Mouse (Mus musculus) heart, adult 2 months (tissue): Measurements from ENCODE around the gene Gm20388. TPM values are rescaled to one million over a fixed set of nuclear protein-coding genes. Genes with fewer than 3 reads are reported as not detected.
A peak's percentile ranks its signal among the peaks of the same experiment; 100 is the strongest.

Experiments used
- DNase-seq, 2 experiments: peaks; one replicate each; pipeline ENCODE4 v3.0.0; 2021
- H3K27ac ChIP-seq: fragments of 200-600 bp; 2 replicates; pipeline ENCODE4 v1.8.1; 2022
- H3K27me3 ChIP-seq: fragments of 200-500 bp; 2 replicates; pipeline ENCODE4 v1.6.1; 2012; ENCODE audit warnings: mild to moderate bottlenecking, low read length, inconsistent platforms, mixed read lengths; ENCODE audit not compliant: control insufficient read depth, insufficient read depth
- H3K36me3 ChIP-seq: fragments of 200-500 bp; 2 replicates; pipeline ENCODE4 v1.6.1; 2012; ENCODE audit warnings: low read length, inconsistent platforms; ENCODE audit not compliant: control insufficient read depth, insufficient read depth
- H3K4me1 ChIP-seq: fragments of 200-500 bp; 2 replicates; pipeline ENCODE4 v1.6.1; 2011; ENCODE audit warnings: low read length; ENCODE audit not compliant: control insufficient read depth, insufficient read depth
- H3K4me3 ChIP-seq: fragments of 200-600 bp; 2 replicates; pipeline ENCODE4 v1.8.1; 2022
- H3K79me2 ChIP-seq: fragments of 200-500 bp; replicated peaks from 2 replicates; pipeline ENCODE4 v1.6.1; 2012; ENCODE audit warnings: mild to moderate bottlenecking, inconsistent platforms, low read length, moderate library complexity, mixed read lengths; ENCODE audit not compliant: control insufficient read depth, insufficient read depth
- H3K9ac ChIP-seq: fragments of 200-500 bp; 2 replicates; pipeline ENCODE4 v1.6.1; 2012; ENCODE audit warnings: low read depth, mild to moderate bottlenecking, control low read depth, inconsistent platforms, low read length, mixed read lengths
- CTCF ChIP-seq: fragments of 200-600 bp; IDR thresholded peaks from 2 replicates; pipeline ENCODE4 v1.8.1; 2022; ENCODE audit warnings: antibody characterized with exemption, mild to moderate bottlenecking, moderate library complexity
- EP300 ChIP-seq: fragments of 200-500 bp; IDR thresholded peaks from 2 replicates; pipeline ENCODE4 v1.6.1; 2011; ENCODE audit warnings: low read depth, low read length, control low read depth; ENCODE audit not compliant: insufficient read depth
- POLR2A ChIP-seq: fragments of 200-500 bp; IDR thresholded peaks from 2 replicates; pipeline ENCODE4 v1.6.1; 2011; ENCODE audit warnings: mild to moderate bottlenecking, low read depth, low read length, control low read depth; ENCODE audit not compliant: insufficient read depth
- WGBS: fragments of 180-500 bp; shearing (Covaris S2); methylation state at CpG from one replicate; pipeline ENCODE4 v1.1.7; 2018; 5-methylcytosine and 5-hydroxymethylcytosine counted together
- intact Hi-C: fragments of 180-260 bp; cut with DNase I; formaldehyde crosslinking; loops from one replicate; pipeline ENCODE4 v1.15.1; 2025
- polyA plus RNA-seq: library from polyadenylated mRNA; depleted of rRNA; stranded (reverse); fragments of >200 nt; gene quantifications from 2 replicates; pipeline ENCODE4 v1.2.3, GENCODE M21; 2012
- total RNA-seq, 2 experiments: library from RNA; stranded (reverse); gene quantifications; 2 replicates each; pipeline ENCODE4 v1.2.3; 2021

Gm20388 gene
- total and polyA plus RNA-seq, 3 experiments, result 1.8 to 32.3 TPM; not detected in 1

DNA sequence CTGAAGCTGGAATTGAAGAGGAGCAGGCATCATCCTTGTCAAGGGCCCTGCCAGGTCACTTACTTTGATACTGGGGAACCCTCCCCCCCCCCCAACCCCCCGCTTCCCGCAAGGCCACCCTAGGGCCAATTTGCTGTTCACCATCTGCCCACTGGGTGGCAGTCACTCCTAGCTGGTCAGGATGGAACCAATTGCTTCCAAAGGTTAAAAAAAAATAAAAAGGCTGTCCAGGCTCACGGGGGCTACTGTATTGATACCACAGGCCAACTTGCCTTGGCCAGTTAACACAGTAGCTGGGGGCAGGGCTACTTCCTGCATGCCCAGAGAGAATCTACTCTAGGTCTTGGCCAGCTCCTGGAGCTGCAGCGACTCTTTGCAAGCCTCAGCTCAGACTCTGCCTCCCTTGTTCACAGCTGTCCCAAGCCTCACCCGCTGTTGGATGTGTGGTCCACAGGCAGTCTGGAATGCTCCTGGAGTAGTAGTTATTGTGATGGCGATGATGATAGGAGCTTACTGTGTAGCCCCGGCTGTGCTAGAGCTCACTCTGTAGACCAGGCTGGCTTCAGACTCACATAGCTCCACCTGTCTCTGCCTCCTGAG, 2707.4 kb downstream of the Gm20388 start:
- 32% methylated on average over 5 of the region's 7 CpGs for WGBS
- TF ChIP-seq POLR2A, result no peak
- TF ChIP-seq EP300, result peak; percentile 91
- TF ChIP-seq CTCF, result peak; percentile 74
- intact Hi-C loops, result loop anchor here (1.0 to 5.0 kb wide), 3 partner anchors 60 to 212 kb away; no protein-coding TSS in a partner anchor

DNA sequence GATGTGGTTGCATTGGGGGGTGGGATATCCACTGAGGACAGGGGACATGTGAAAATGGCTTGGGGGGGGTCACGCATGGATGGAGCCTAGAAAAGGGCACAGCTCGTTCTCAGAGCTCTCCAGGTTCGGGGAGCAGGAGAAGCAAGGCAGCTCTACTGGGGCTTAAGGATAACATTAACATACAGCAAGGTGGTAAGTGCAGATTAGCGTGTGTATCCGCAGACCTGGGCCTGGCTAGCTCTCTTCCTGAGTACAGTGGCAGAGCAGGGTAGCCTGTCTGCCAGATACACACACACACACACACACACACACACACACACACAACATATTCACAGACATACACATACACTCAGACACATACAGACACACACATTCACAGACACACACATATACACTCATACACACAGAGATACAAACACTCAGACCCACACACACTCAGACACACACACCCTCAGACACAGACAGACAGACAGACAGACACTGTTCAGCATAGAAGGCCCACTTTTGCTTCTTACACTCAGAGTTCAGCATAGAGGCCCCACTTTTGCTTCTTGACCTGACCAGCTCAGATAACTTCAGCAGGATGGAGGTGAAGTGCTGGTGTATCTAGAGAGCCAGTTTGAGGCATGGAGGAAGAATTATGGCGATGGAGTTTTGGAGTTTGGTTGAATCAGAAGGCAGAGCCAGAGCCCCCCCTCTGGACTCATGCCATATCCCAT, 2708.2 kb downstream of the Gm20388 start:
- Histone ChIP-seq H3K36me3 (no peaks in the 10 kb centered on the region), H3K9ac (no peak overlapping the region), H3K27me3 (no peaks in the 10 kb centered on the region), H3K79me2 (no peaks in the 10 kb centered on the region), H3K4me1 (peaks cover 3% of the 10 kb centered on the region), H3K4me3 (no peak overlapping the region), H3K27ac (no peak overlapping the region)
- WGBS, result 72% methylated on average over 6 of the region's 6 CpGs
- intact Hi-C loops, result loop anchor here (1.0 to 5.0 kb wide), 3 partner anchors 59 to 211 kb away; no protein-coding TSS in a partner anchor
- no peak for TF ChIP-seq CTCF
- no peak for TF ChIP-seq POLR2A
- no peak for TF ChIP-seq EP300
- DNase-seq, result no peak

More for the DNA sequence above, 2707.4 kb downstream of the Gm20388 start:
- no peak overlapping the region for H3K4me3 ChIP-seq
- peaks cover 3% of the 10 kb centered on the region for H3K4me1 ChIP-seq
- H3K27ac ChIP-seq, result no peak overlapping the region
- no peaks in the 10 kb centered on the region for H3K36me3 ChIP-seq
- H3K9ac ChIP-seq, result peak overlapping the region; percentile 29; the same call in 1 of the 2 replicates
- DNase-seq, result peak; percentile 82 to 91
- no peaks in the 10 kb centered on the region for H3K79me2 ChIP-seq
- H3K27me3 ChIP-seq, result no peaks in the 10 kb centered on the region

DNA sequence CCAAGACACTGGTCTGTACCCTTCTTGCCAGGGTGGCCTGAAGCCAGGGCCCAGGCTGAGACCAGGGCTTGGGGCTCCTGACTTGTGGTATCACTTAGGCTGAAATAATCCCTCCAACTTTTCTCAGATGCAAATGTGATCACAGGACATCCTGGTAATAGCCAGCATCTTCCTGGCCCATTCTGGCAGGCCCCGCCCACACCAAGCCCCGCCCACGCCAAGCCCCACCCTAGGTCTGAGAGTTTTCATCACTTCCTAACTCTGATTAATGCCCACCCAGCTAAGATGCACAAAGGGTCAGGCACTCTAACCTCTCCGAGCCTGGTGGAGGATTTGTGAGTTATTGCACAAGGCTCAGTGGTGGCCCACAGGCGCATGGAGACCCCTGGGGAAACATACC, 2709.8 kb downstream of the Gm20388 start:
- DNase-seq, result no peak
- Histone ChIP-seq H3K36me3 (no peaks in the 10 kb centered on the region), H3K4me1 (peaks cover 10% of the 10 kb centered on the region), H3K79me2 (no peaks in the 10 kb centered on the region), H3K9ac (no peak overlapping the region), H3K27me3 (no peaks in the 10 kb centered on the region), H3K27ac (no peak overlapping the region), H3K4me3 (no peak overlapping the region)
- TF ChIP-seq POLR2A (no peak), EP300 (no peak), CTCF (no peak)
- intact Hi-C loops, result loop anchor here (5.0 kb wide), 1 partner anchor 77 kb away; the partner anchor contains the start of gene Cbfa2t3
- 40% methylated on average over 5 of the region's 5 CpGs for WGBS

DNA sequence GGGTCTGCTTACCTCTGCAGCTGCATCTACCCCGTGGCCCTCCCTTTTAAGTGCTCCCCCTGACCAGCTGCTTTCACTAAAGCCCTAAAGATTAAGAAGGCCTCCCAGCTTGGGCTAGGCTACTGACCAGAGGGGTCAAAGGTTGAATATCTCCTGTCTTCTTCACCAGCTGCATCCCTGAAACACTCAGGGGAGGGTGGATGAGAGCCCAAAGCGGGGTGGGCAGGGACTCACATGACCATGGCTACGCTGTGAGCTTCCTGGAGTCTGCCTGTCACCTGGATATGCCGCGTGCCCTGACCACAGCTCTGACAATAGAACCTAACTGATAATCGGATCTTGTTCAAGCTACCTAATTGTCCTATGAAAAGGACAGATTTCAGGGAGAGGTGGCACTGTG, 2712.1 kb downstream of the Gm20388 start, which contains the start of gene Pabpn1l:
Gene Pabpn1l (minus strand): TSS at position 13 of the 400 bp plus-strand sequence.
- H3K4me3 ChIP-seq, result no peak within 1 kb of the TSS
- peaks cover 10% of the 10 kb centered on the region for H3K4me1 ChIP-seq
- WGBS, result 78% methylated on average over 6 of the region's 6 CpGs
- no peaks in the 10 kb centered on the region for H3K27me3 ChIP-seq
- H3K27ac ChIP-seq, result no peak within 1 kb of the TSS
- intact Hi-C loops, result loop anchor here (5.0 kb wide), 1 partner anchor 75 kb away; the partner anchor contains the start of gene Cbfa2t3
- no peaks in the 10 kb centered on the region for H3K36me3 ChIP-seq
- no peak for DNase-seq
- TF ChIP-seq CTCF, result no peak
- no peak for TF ChIP-seq EP300
- no peak for TF ChIP-seq POLR2A
- H3K9ac ChIP-seq, result no peak within 1 kb of the TSS
- no peaks in the 10 kb centered on the region for H3K79me2 ChIP-seq

DNA sequence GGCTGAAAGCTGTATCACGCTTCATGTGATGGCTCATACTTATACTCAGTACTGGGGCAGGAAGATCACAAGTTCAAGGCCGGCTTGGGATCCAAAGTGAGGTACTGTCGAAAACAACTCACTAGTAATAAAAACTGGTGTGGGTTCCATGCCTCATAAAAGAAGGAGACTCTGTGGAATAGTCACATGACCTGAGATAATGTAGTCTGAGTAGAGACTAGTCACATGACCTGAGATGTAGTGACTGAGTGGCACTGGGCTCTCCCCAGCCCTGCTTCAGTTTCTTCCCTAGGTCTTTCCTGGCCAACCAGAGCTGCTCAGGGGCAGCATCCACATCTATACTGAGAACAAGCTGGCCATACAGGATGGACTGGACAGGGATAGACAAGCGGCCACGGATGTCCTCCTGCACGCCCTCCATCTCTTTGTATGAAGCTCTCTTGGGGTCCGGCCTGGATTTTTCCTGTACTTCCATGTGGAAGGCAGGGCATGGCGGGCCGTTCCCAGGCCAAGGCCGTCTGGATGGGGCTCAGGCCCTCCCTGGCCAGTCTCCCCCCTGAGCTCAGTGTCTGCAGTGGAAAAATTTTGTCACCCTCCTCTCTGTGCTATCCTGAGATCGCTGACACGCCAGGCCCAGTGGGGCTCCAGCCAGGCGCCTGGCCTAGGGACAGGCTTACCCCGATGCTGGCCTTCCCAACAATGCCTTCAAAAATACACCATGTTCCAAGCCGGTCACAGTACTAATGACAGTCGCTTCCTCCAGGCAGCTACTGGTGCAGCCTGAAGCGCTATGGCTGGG, 2713.4 kb downstream of the Gm20388 start:
- intact Hi-C loops, result loop anchor here (5.0 kb wide), 1 partner anchor 73 kb away; the partner anchor contains the start of gene Cbfa2t3
- no peaks in the 10 kb centered on the region for H3K27me3 ChIP-seq
- no peak overlapping the region for H3K9ac ChIP-seq
- peaks cover 7% of the 10 kb centered on the region for H3K4me1 ChIP-seq
- H3K36me3 ChIP-seq, result no peaks in the 10 kb centered on the region
- WGBS, result 54% methylated on average over 17 of the region's 17 CpGs
- TF ChIP-seq EP300, result no peak
- TF ChIP-seq POLR2A, result no peak
- TF ChIP-seq CTCF, result no peak
- peak; percentile 56 to 75 for DNase-seq
- H3K4me3 ChIP-seq, result no peak overlapping the region
- H3K79me2 ChIP-seq, result no peaks in the 10 kb centered on the region
- H3K27ac ChIP-seq, result peak overlapping the region; percentile 43
